10 mouse cellular contexts compared by ENCODE assay signal in the genomic region with DNA sequence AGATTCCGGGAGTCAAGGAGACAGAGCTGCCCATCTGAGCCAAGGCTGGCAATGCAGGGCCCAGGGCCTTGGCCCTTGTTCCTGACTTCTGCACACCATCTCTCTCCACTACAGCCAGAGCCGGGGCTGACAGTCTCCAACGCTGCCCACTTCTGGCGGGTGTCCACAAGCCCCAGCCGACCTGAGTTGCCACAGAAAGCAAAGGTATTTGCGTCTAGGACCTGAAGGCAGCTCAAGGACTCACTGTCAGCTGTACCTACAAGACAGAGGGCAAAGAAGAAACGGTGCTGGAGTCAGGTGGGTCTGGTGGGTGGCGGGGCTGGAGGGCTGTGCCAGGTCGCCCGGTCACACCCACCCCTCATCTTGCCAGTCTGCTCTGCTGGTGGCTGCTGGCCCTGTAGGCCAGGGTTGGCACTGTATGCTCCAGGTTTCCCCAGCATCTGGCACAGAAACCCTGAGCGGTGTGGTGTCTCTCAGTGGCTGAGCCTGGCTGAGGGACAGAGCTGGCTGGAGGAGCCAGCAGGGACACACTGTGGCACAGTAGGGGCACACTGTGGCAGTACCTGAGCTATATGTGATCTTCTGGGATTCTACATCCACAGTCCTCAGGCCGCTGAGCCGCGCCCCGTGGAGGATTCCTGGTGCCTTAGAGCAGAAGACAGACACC. TPM values are rescaled to one million over a fixed set of nuclear protein-coding genes. Genes with fewer than 3 reads are reported as not detected.
DNase-seq lines count a peak whose midpoint lies in the region; ATAC-seq lines count a peak whose summit lies in the region.
"Had no signal": no experiment of that assay in that cellular context is flagged by ENCODE, and none has a peak within 500 bp of the region (broad histone marks: within the 10 kb centered on the region; RNA-seq: fewer than 3 reads in every experiment).

No protein-coding gene starts in this region.

- 88% methylated on average over 15 of the region's 15 CpGs for WGBS in heart, embryonic 12.5 days

- no peaks in the 10 kb centered on the region for H3K9me3 ChIP-seq in heart, embryonic 12.5 days (replicated peaks)
- H3K9me3 ChIP-seq: heart, embryonic 10.5 days had no signal

- peaks cover 69% of the 10 kb centered on the region for H3K36me3 ChIP-seq in heart, embryonic 12.5 days

- peak overlapping the region; percentile 4; the same call in 1 of the 2 replicates for H3K27ac ChIP-seq in heart, embryonic 12.5 days (ENCODE audit: poor library complexity, severe bottlenecking)
- H3K27ac ChIP-seq: heart, embryonic 10.5 days had no signal

- no peak for ATAC-seq in heart, embryonic 12.5 days (ENCODE audit: insufficient number of reproducible peaks, low FRiP score)
- ATAC-seq in megakaryocyte, adult 5-6 weeks (ENCODE audit: poor library complexity, severe bottlenecking), result no peak
- ATAC-seq: intestine, postnatal 0 days had no signal

- H3K4me3 ChIP-seq in heart, embryonic 12.5 days, result no peak overlapping the region
- H3K4me3 ChIP-seq: heart, embryonic 10.5 days had no signal

- peaks cover 18% of the 10 kb centered on the region for H3K4me1 ChIP-seq in heart, embryonic 12.5 days (replicated peaks)

- H3K27me3 ChIP-seq in heart, embryonic 12.5 days (replicated peaks), result no peaks in the 10 kb centered on the region

- no peak overlapping the region; the same call in 1 of the 2 replicates for H3K9ac ChIP-seq in heart, embryonic 12.5 days
- H3K9ac ChIP-seq: liver, postnatal 0 days had no signal

- intact Hi-C loops in heart, postnatal 36 days (cut with DNase I), result no loop called here
- intact Hi-C loops in left cerebral cortex, postnatal 4 days (cut with DNase I), result no loop called here
- intact Hi-C loops in left cerebral cortex, postnatal 10 days (cut with DNase I), result no loop called here

- DNase-seq in heart, postnatal 36 days, result no peak
- DNase-seq in left cerebral cortex, postnatal 4 days, result peak; percentile 49
- no peak for DNase-seq in left cerebral cortex, postnatal 10 days (ENCODE audit: extremely low spot score in 1 of 2, low spot score in 2 of 2)
- peak; percentile 73 for DNase-seq in cerebellum, adult 11-12 months
- peak; percentile 81 to 86 for DNase-seq in cerebellum, postnatal 10 days
- DNase-seq: liver, postnatal 0 days had no signal

- no peak overlapping the region for H3K4me2 ChIP-seq in heart, embryonic 12.5 days

RNA-seq across cellular contexts. Expression of a gene that starts 7.8 kb away (rescaled TPM):
- polyA plus RNA-seq in heart, embryonic 12.5 days (2016; fragmentation: Nextera tagmentation; extraction: Ambion mirVana), result 18.8 and 19.9 TPM in 2 replicates
- total RNA-seq in heart, postnatal 36 days (2021), result 1 to 10 TPM; 5.1 to 5.6 TPM
- total RNA-seq in left cerebral cortex, postnatal 4 days (2021), result 10 to 100 TPM; 29.6 to 36.7 TPM
- 10 to 100 TPM; 25.4 to 28.3 TPM for total RNA-seq in left cerebral cortex, postnatal 10 days (2021)
- total RNA-seq in megakaryocyte, adult 5-6 weeks (2015), result 5.8 and 6.0 TPM in 2 replicates
- total RNA-seq in megakaryocyte, adult 5-6 weeks (2017), result 6.4 and 9.7 TPM in 2 replicates

RNA-seq across cellular contexts. Expression of a gene that starts 11.7 kb away (rescaled TPM):
- 3.6 and 3.7 TPM in 2 replicates for polyA plus RNA-seq in heart, embryonic 12.5 days (2016; fragmentation: Nextera tagmentation; extraction: Ambion mirVana)
- 1 to 10 TPM; 5.9 to 8.8 TPM for total RNA-seq in heart, postnatal 36 days (2021)
- 1 to 10 TPM; 8.4 to 9.0 TPM for total RNA-seq in left cerebral cortex, postnatal 4 days (2021)
- 1 to 10 TPM; 7.6 to 7.8 TPM for total RNA-seq in left cerebral cortex, postnatal 10 days (2021)
- 6.1 and 9.2 TPM in 2 replicates for total RNA-seq in megakaryocyte, adult 5-6 weeks (2015)
- total RNA-seq in megakaryocyte, adult 5-6 weeks (2017), result 0.59 and 1.3 TPM in 2 replicates

RNA-seq across cellular contexts. Expression of a gene that starts 32.5 kb away (rescaled TPM):
- 2.0 and 2.4 TPM in 2 replicates for polyA plus RNA-seq in heart, embryonic 12.5 days (2016; fragmentation: Nextera tagmentation; extraction: Ambion mirVana)
- 1 to 10 TPM; 5.5 to 5.7 TPM for total RNA-seq in heart, postnatal 36 days (2021)
- 10 to 100 TPM; 20.3 to 21.3 TPM for total RNA-seq in left cerebral cortex, postnatal 4 days (2021)
- 10 to 100 TPM; 12.5 to 14.2 TPM for total RNA-seq in left cerebral cortex, postnatal 10 days (2021)
- 1.6 and 2.0 TPM in 2 replicates for total RNA-seq in megakaryocyte, adult 5-6 weeks (2015)
- 1.5 and 2.9 TPM in 2 replicates for total RNA-seq in megakaryocyte, adult 5-6 weeks (2017)

RNA-seq across cellular contexts. Expression of a gene that starts 54.4 kb away (rescaled TPM):
- polyA plus RNA-seq in heart, embryonic 12.5 days (2016; fragmentation: Nextera tagmentation; extraction: Ambion mirVana), result 145 and 152 TPM in 2 replicates
- total RNA-seq in heart, postnatal 36 days (2021), result 10 to 100 TPM; 51.2 to 52.2 TPM
- 10 to 100 TPM; 67.7 to 78.6 TPM for total RNA-seq in left cerebral cortex, postnatal 4 days (2021)
- total RNA-seq in left cerebral cortex, postnatal 10 days (2021), result 10 to 100 TPM; 57.5 to 61.8 TPM
- 139 and 169 TPM in 2 replicates for total RNA-seq in megakaryocyte, adult 5-6 weeks (2015)
- 344 and 355 TPM in 2 replicates for total RNA-seq in megakaryocyte, adult 5-6 weeks (2017)

Comparison
In these comparisons a context has a peak if more than half of its experiments do, and no peak if none do; other contexts are left out.
1. DNase-seq: peak in left cerebral cortex, postnatal 4 days (single experiment), cerebellum, adult 11-12 months (single experiment) and cerebellum, postnatal 10 days (2 of 2); none in heart, postnatal 36 days (0 of 2) and left cerebral cortex, postnatal 10 days (0 of 2).